Mouse (Mus musculus): ENCODE results near the gene Crtc1. TPM values are rescaled to one million over a fixed set of nuclear protein-coding genes. Genes with fewer than 3 reads are reported as not detected.

Crtc1 gene
- total RNA-seq, 1 experiment from 2014 or later, result 1.8 TPM

DNA sequence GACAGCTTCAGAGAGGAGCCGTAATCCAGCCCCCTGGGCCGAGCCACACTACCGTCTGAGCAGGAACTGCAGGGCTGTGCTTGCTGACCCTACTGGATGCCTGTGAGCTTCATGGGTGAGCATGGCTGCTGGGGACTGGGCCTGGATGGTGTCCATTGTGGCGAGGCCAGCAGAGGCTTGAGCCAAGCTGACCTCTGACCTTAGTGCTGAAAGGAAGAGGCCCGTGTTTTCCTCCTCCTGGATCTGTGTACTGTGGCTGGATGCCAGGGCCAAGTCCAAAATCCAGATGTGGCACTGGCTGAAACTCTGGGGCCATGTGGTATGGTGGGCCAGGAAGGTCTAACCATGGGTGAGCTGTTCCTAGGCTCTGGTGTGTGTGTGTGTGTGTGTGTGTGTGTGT, 75.3 kb downstream of the Crtc1 start:
- no peak for ATAC-seq (replicated peaks; ENCODE audit: insufficient number of reproducible peaks, low FRiP score, low TSS enrichment, poor library complexity, severe bottlenecking)

GRCm38 (mm10) chr8:70361484-70362032, 77.8 kb downstream of the Crtc1 start:
- ATAC-seq (replicated peaks; ENCODE audit: insufficient number of reproducible peaks, low FRiP score, low TSS enrichment, poor library complexity, severe bottlenecking), result no peak

GRCm38 (mm10) chr8:70360769-70361168, 78.6 kb downstream of the Crtc1 start:
- no peak for ATAC-seq (replicated peaks; ENCODE audit: insufficient number of reproducible peaks, low FRiP score, low TSS enrichment, poor library complexity, severe bottlenecking)

DNA sequence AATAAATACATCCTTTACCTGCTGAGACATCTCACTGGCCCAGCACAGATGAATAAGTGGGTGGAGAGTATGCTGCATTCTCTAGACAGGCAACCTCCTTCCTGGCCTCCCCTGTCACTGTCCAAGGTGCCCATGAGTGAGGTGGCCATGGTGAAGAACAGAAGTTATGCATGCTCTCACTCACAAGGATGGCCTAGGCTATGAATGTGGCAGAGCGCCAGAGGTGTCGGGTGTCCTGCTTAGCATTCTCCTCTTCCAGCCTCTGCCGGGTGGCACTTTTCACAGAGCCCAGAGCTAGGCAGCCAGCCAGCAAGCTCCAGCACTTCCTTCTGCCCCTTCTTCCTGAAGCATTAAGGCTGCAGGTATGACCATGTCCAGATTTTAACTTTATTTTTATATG, 80.0 kb downstream of the Crtc1 start:
- ATAC-seq (replicated peaks; ENCODE audit: insufficient number of reproducible peaks, low FRiP score, low TSS enrichment, poor library complexity, severe bottlenecking), result no peak

- ATAC-seq (replicated peaks; ENCODE audit: insufficient number of reproducible peaks, low FRiP score, low TSS enrichment, poor library complexity, severe bottlenecking), result no peak
Observed at GRCm38 (mm10) chr8:70356111-70356510, 83.3 kb downstream of the Crtc1 start.

DNA sequence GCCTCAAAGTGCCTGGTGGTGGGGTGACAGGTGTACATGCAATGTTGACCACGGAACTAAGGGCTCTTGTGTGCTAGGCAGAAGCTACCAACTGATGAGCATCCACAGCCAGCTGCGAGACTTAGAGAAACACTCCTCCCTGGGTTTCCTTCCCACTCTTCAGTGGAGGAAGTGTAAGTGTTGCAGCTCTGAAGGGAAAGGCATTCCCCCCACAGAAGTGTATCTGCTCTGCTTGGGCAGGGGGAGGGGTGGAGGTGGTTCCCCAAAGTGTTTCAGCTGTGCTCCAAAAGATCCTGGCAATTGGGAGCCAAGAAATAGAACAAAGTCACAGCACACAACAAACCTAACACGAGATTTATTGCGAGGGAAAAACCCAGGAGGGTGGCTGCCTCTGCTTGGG, 85.4 kb downstream of the Crtc1 start:
- no peak for ATAC-seq (replicated peaks; ENCODE audit: insufficient number of reproducible peaks, low FRiP score, low TSS enrichment, poor library complexity, severe bottlenecking)

- peak; percentile 82 for ATAC-seq (replicated peaks; ENCODE audit: insufficient number of reproducible peaks, low FRiP score, low TSS enrichment, poor library complexity, severe bottlenecking)
Observed at GRCm38 (mm10) chr8:70353194-70353817, 86.1 kb downstream of the Crtc1 start, which contains the start of gene Upf1. Upf1 (minus strand) TSS chr8:70353278.

DNA sequence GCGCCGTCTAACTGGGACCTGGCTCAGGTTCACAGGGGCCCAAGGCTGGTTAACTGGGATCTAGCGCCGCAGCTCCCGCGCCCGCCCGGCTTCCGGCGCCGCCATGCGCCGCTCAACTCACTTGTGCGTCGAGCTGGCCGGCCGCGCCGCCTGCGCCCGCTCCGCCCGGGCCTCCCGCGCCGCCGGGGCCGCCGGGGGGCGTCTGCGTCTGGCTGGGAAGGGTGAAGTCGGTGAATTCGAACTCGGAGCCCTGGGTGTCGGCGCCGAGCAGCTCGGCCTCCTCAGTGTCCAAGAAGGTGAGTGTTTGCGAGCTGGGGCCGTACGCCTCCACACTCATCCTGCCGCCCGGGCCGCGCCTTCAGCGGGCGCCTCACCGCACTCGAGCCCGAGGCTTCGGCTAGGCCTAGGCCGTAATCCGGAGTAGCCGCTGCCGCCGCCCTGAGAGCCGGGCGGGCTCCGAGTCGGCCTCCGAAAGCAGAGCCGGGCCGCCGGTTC, 86.7 kb downstream of the Crtc1 start:
- no peak for ATAC-seq (replicated peaks; ENCODE audit: insufficient number of reproducible peaks, low FRiP score, low TSS enrichment, poor library complexity, severe bottlenecking)

DNA sequence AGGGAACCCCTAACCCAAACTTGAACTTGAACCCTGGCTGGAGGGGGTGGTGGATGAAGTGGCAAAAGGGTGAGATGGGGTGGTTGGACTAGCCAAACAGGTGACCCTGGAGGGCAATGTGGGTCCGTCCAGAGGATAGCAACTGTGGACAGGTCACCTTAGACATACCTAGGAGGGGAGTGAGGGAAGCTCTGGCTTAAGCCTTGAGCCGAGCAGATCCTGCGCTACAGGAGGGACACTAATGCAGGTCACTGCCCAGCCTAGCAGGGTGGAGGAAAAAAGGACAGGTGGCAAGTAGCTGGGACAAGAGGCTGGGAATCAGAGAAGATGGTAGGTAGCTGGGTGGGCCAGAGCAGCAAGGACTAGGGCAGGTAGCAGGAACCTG, 87.4 kb downstream of the Crtc1 start:
- no peak for ATAC-seq (replicated peaks; ENCODE audit: insufficient number of reproducible peaks, low FRiP score, low TSS enrichment, poor library complexity, severe bottlenecking)

DNA sequence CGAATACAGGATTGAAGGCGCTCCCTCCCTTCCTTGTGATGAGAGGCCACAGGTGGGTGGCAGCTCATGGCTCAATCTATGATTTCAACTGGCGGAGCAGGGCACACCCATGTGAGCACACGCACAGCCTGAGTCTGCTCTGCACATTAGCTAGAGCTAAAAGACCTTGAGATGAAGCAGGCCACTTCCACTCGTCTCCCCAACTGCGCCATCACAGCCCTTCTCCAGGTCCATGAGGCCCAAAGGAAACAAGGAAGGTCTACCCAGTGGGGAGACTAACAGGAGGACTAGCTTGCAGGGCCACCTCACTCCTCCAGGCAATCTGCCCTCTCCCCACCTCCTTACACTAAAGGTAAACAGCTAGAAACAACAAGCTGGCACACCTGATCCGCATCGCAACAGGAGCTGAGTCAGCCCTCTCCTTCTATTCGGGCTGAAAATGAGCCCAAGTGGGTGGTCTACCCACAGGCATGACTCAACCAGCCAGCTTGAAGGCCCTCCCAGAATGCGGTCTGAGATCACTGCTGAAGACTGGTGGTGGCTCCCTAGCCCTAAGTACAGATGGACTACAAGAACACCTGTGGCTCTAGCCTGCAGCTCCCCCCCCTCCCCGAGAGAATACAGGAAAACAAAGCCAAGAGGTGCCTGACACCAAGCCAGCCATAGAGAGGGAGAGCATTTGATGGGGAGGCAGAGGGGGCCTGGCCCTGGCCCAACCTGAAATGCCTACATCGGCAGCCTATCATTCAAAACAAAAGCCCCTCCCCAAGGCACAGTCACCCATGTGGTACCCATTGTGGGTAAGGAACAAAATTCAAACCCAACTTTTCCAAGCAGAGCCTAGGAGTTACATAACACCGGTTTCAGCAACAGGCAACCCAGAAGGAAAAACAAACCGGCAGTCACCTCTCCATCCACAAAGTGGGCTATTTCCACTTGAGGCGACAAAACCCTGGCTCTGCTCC, 88.1 kb downstream of the Crtc1 start:
- ATAC-seq (replicated peaks; ENCODE audit: insufficient number of reproducible peaks, low FRiP score, low TSS enrichment, poor library complexity, severe bottlenecking), result no peak

GRCm38 (mm10) chr8:70347860-70348420, 91.4 kb downstream of the Crtc1 start:
- no peak for ATAC-seq (replicated peaks; ENCODE audit: insufficient number of reproducible peaks, low FRiP score, low TSS enrichment, poor library complexity, severe bottlenecking)

DNA sequence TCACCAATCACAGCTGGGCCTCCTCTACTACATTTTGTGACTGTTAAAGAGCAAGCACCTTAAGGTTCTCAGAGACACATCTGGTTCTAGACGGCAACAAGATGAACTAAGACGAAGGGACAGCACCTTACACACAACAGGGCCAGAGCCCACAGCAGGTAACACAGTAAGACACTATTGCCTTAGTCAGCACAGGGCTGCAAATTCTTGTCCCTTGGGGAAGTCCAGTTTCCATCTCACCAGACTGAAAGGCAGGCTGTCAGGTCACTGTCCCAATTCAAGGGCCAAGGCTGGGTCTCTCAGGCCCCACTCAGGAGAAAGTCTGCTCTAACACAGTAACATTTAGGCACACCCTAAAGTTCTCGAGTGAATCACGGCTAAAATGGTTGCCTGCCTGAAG, 91.9 kb downstream of the Crtc1 start:
- no peak for ATAC-seq (replicated peaks; ENCODE audit: insufficient number of reproducible peaks, low FRiP score, low TSS enrichment, poor library complexity, severe bottlenecking)

DNA sequence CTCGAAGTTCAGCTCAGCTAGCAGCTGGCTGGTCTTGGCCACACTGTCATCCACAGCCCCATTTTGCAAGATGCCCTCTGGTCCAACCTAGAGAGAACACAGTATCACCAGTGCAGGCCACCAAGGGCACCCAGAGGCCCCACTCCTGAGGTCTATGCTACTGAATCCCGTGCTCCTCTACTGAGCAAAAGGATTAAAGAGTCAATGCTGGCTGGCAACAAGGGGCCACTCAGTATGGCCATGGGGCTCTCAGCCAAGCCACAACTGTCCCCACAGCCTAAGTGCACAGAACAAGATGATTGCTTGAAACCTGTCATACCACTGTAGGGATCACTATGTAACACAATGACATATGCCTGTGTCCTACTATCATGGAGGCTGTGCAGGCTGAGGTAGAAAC, 95.1 kb downstream of the Crtc1 start:
- no peak for ATAC-seq (replicated peaks; ENCODE audit: insufficient number of reproducible peaks, low FRiP score, low TSS enrichment, poor library complexity, severe bottlenecking)

DNA sequence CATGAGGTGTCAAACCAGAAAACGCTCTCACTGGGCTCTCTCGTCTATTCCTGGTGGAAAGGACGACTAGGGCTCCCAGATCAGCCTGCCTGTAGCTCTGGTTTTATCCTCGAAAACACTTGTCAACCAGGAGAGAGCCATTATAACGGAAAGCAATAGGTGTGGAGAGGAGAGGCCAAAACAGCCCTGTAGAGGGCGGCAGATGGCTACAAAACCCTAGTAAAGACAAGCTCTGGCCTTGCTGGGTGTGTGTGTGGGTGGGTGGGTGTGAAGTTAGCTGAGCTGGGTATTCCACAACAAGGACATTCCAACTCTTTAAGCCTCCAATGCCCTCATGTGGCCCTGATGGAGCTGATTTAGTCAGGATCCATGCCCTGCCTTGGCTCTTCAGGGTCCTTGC, 95.7 kb downstream of the Crtc1 start:
- ATAC-seq (replicated peaks; ENCODE audit: insufficient number of reproducible peaks, low FRiP score, low TSS enrichment, poor library complexity, severe bottlenecking), result no peak

GRCm38 (mm10) chr8:70343076-70343475, 96.3 kb downstream of the Crtc1 start:
- ATAC-seq (replicated peaks; ENCODE audit: insufficient number of reproducible peaks, low FRiP score, low TSS enrichment, poor library complexity, severe bottlenecking), result no peak

GRCm38 (mm10) chr8:70342007-70342406, 97.4 kb downstream of the Crtc1 start:
- peak; percentile 36 for ATAC-seq (replicated peaks; ENCODE audit: insufficient number of reproducible peaks, low FRiP score, low TSS enrichment, poor library complexity, severe bottlenecking)

GRCm38 (mm10) chr8:70340659-70341058, 98.7 kb downstream of the Crtc1 start:
- no peak for ATAC-seq (replicated peaks; ENCODE audit: insufficient number of reproducible peaks, low FRiP score, low TSS enrichment, poor library complexity, severe bottlenecking)

GRCm38 (mm10) chr8:70338931-70339330, 100.4 kb downstream of the Crtc1 start:
- no peak for ATAC-seq (replicated peaks; ENCODE audit: insufficient number of reproducible peaks, low FRiP score, low TSS enrichment, poor library complexity, severe bottlenecking)

DNA sequence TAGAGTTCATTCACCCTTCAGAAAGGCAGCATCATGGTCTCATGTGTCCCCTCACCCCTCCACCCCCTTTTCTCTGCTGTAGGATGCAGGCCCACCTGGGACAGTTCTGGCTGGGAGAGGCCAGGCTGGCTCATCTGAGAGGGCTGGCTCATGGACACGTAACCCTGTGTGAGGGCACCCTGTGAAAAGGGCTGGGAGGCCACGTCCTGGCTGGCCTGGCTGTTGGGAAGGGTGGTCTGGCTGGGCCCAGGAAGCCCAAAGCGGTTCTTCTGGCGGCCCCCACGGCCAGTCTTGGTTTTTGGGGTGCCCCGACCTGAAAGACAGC, 106.5 kb downstream of the Crtc1 start:
- ATAC-seq (replicated peaks; ENCODE audit: insufficient number of reproducible peaks, low FRiP score, low TSS enrichment, poor library complexity, severe bottlenecking), result no peak

Measured in monocyte, adult 5-6 weeks (primary cell).